Mouse (Mus musculus) intestine, postnatal 0 days (tissue): ENCODE data around the gene Ptprk. TPM values are rescaled to one million over a fixed set of nuclear protein-coding genes. Genes with fewer than 3 reads are reported as not detected.
A peak's percentile ranks its signal among the peaks of the same experiment; 100 is the strongest.

ENCODE experiments used
- ATAC-seq: fragments of 200-750 bp; cut with Nextera tagmentation; 2 replicates; pipeline ENCODE4 v1.8.0; 2017; ENCODE audit warnings: mild to moderate bottlenecking, moderate TSS enrichment, moderate library complexity
- H3K27ac ChIP-seq: fragments of 300-500 bp; sonication (generic); 2 replicates; pipeline ENCODE4 v1.5.1; 2014; ENCODE audit warnings: mild to moderate bottlenecking, low read depth, low read length, moderate library complexity
- H3K27me3 ChIP-seq: fragments of 300-500 bp; sonication (generic); replicated peaks from 2 replicates; pipeline ENCODE4 v1.6.1; 2014; ENCODE audit warnings: low read length, mixed read lengths; ENCODE audit not compliant: control insufficient read depth, insufficient read depth
- H3K36me3 ChIP-seq: fragments of 300-500 bp; sonication (generic); 2 replicates; pipeline ENCODE4 v1.6.1; 2014; ENCODE audit warnings: mild to moderate bottlenecking, moderate library complexity; ENCODE audit not compliant: control insufficient read depth, insufficient read depth
- H3K4me1 ChIP-seq: fragments of 300-500 bp; sonication (generic); replicated peaks from 2 replicates; pipeline ENCODE4 v1.6.1; 2014; ENCODE audit warnings: antibody characterized with exemption, low read length, mixed read lengths; ENCODE audit not compliant: control insufficient read depth, insufficient read depth
- H3K4me2 ChIP-seq: fragments of 300-500 bp; sonication (generic); replicated peaks from 2 replicates; pipeline ENCODE4 v1.6.1; 2014; ENCODE audit warnings: low read depth, mild to moderate bottlenecking, moderate library complexity
- H3K4me3 ChIP-seq: fragments of 300-500 bp; sonication (generic); 2 replicates; pipeline ENCODE4 v1.5.1; 2014; ENCODE audit warnings: low read depth, low read length
- H3K9ac ChIP-seq: fragments of 300-500 bp; sonication (generic); 2 replicates; pipeline ENCODE4 v1.6.1; 2014; ENCODE audit warnings: mild to moderate bottlenecking, low read depth, low read length
- H3K9me3 ChIP-seq: fragments of 300-500 bp; sonication (generic); 2 replicates; pipeline ENCODE4 v1.6.1; 2016; ENCODE audit warnings: mixed run types; ENCODE audit not compliant: control insufficient read depth
- CTCF ChIP-seq: sonication (generic); IDR thresholded peaks from 2 replicates; pipeline ENCODE4 v1.5.1; 2016; ENCODE audit warnings: low read depth, mild to moderate bottlenecking, control low read depth, antibody characterized with exemption, moderate library complexity
- WGBS: fragments of 180-500 bp; shearing (Covaris S2); extraction: QIAGEN DNeasy Blood & Tissue Kit; methylation state at CpG from one replicate; pipeline ENCODE4 v1.1.7; 2014; 5-methylcytosine and 5-hydroxymethylcytosine counted together
- polyA plus RNA-seq: library from polyadenylated mRNA; unstranded; fragments of >200 nt; fragmentation: Nextera tagmentation; extraction: Ambion mirVana; gene quantifications from 2 replicates; pipeline ENCODE4 v1.2.1, GENCODE M21; 2015

Ptprk gene
- polyA plus RNA-seq, 1 experiment from 2014 or later, result 29.5 TPM

- H3K4me2 ChIP-seq, result no peak overlapping the region
- no peaks in the 10 kb centered on the region for H3K4me1 ChIP-seq
- 93% methylated on average over 5 of the region's 5 CpGs for WGBS
- H3K27me3 ChIP-seq, result no peaks in the 10 kb centered on the region
- H3K36me3 ChIP-seq, result no peaks in the 10 kb centered on the region
- no peak for TF ChIP-seq CTCF
- no peak for ATAC-seq
- H3K9me3 ChIP-seq, result no peaks in the 10 kb centered on the region
- H3K4me3 ChIP-seq, result no peak overlapping the region
- no peak overlapping the region for H3K9ac ChIP-seq
- H3K27ac ChIP-seq, result no peak overlapping the region
These were observed 316.5 kb downstream of the Ptprk start for GRCm38 (mm10) chr10:28391168-28391567.

DNA sequence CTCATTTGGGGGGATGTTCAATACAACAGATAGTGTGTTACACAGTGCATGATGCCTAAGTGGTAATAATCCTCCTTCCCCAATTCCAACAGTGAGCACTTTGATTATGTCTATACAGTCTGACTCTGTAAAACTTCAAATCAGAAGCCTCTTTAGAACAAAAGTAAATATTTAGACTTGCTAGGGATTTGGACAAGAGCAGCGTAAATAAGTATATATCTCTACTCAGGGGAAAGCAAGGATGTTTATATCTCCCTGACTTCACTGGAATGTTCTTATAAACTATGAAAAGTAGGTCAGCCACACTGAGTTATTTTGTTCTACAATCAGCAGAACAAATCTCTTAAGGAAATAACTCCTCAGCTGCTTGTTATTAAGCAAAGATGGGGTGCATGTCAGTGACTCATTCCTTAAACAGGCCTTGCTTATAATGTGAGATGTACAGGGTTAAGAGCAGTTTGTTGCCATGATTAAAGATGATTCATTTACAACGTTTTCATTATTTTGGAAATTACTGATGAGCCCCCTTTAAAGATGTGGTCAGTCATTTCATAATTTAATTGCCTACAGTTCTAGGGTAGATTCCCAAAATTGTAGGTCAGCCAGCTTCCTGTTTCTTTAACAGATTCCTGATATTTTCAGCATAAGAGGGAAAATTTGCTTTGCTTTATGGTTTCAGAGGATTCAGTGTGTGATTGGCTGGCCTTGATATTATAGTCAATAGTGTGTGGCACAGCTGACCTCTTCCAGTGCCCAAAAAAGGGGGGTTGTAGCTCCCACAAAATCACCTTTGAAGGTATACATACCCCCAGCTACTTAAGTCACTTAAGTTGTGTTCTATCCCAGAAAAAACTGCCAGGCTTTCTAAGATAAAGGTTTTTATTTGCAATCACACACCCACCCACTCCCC lies 321.2 kb downstream of the Ptprk start:
- Histone ChIP-seq H3K36me3 (no peaks in the 10 kb centered on the region), H3K4me3 (no peak overlapping the region), H3K4me1 (no peaks in the 10 kb centered on the region), H3K9me3 (no peaks in the 10 kb centered on the region), H3K9ac (no peak overlapping the region), H3K27ac (no peak overlapping the region), H3K4me2 (no peak overlapping the region), H3K27me3 (no peaks in the 10 kb centered on the region)
- ATAC-seq, result peak; percentile 36; the same call in 1 of the 2 replicates
- TF ChIP-seq CTCF, result no peak
- WGBS, result 47% methylated on average over 2 of the region's 2 CpGs

- H3K9me3 ChIP-seq, result no peaks in the 10 kb centered on the region
- no peaks in the 10 kb centered on the region for H3K4me1 ChIP-seq
- no peak overlapping the region for H3K27ac ChIP-seq
- no peaks in the 10 kb centered on the region for H3K36me3 ChIP-seq
- H3K27me3 ChIP-seq, result no peaks in the 10 kb centered on the region
- no peak overlapping the region for H3K4me2 ChIP-seq
- WGBS, result 42% methylated on average over 1 of the region's 1 CpGs
- H3K9ac ChIP-seq, result no peak overlapping the region
- TF ChIP-seq CTCF, result no peak
- no peak for ATAC-seq
- no peak overlapping the region for H3K4me3 ChIP-seq
These were observed 321.9 kb downstream of the Ptprk start for GRCm38 (mm10) chr10:28396520-28396915.

DNA sequence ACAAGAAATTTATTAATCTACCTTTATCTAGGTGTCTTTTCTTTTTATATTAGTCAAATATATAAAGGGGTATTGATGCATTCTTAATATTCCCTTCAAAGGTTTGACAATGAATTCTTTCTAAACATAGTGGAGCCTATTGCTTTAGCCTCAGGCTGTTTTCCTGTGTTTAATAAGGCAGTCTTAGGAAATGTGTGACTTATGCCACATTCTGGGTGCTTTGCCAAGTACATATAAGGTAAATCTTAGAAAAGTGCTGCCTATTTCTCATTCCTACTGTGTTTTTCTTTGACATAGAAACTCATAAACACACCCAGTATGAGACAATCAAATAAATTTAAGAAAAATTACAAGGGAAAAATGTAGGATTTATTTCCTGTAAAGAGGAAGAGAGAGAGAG lies 327.2 kb downstream of the Ptprk start:
- no peak for ATAC-seq
- H3K36me3 ChIP-seq, result no peaks in the 10 kb centered on the region
- no peaks in the 10 kb centered on the region for H3K9me3 ChIP-seq
- no peak overlapping the region for H3K4me3 ChIP-seq
- no peak for TF ChIP-seq CTCF
- no peaks in the 10 kb centered on the region for H3K4me1 ChIP-seq
- no peak overlapping the region for H3K9ac ChIP-seq
- no peak overlapping the region for H3K27ac ChIP-seq
- no peaks in the 10 kb centered on the region for H3K27me3 ChIP-seq
- H3K4me2 ChIP-seq, result no peak overlapping the region

DNA sequence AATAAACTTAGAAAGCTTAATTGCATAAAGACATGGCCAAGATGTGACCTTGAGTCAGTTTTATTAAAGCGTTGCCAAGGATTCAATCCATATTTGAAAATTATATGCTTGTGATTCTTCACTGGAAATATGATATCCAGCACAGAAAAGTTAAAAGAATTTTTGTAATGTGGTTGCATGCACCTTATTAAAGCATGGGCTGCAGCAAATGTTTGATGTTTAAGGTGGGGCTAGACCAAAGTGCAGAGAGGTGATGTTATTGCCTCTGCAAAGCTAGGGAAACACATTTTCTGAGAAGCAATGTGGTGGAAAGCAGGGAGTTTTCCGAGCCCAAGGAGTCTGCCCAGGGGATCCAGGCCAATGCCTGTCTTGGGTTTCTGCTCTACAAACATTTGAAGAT lies 334.4 kb downstream of the Ptprk start:
- H3K27ac ChIP-seq, result no peak overlapping the region
- no peak for ATAC-seq
- H3K9me3 ChIP-seq, result no peaks in the 10 kb centered on the region
- no peaks in the 10 kb centered on the region for H3K27me3 ChIP-seq
- H3K4me1 ChIP-seq, result no peaks in the 10 kb centered on the region
- TF ChIP-seq CTCF, result no peak
- no peak overlapping the region for H3K4me3 ChIP-seq
- no peak overlapping the region for H3K4me2 ChIP-seq
- no peaks in the 10 kb centered on the region for H3K36me3 ChIP-seq
- WGBS, result 61% methylated on average over 2 of the region's 2 CpGs
- no peak overlapping the region for H3K9ac ChIP-seq

- WGBS, result 65% methylated on average over 4 of the region's 4 CpGs
- no peaks in the 10 kb centered on the region for H3K4me1 ChIP-seq
- no peak overlapping the region for H3K27ac ChIP-seq
- TF ChIP-seq CTCF, result no peak
- no peak overlapping the region for H3K9ac ChIP-seq
- ATAC-seq, result no peak
- no peaks in the 10 kb centered on the region for H3K9me3 ChIP-seq
- H3K4me2 ChIP-seq, result no peak overlapping the region
- no peaks in the 10 kb centered on the region for H3K36me3 ChIP-seq
- no peak overlapping the region for H3K4me3 ChIP-seq
- H3K27me3 ChIP-seq, result no peaks in the 10 kb centered on the region
These were observed 340.2 kb downstream of the Ptprk start for GRCm38 (mm10) chr10:28414823-28415222.
